Mouse (Mus musculus) CD8-positive naive resting alpha-beta T cell, adult 2 months (primary cell): Measurements from ENCODE around the gene Cnga1.
"Not testable (repeated sequence)": the region's sequence is repeated elsewhere in the genome, so short reads cannot be mapped to it uniquely, and the experiment has no call there.

ENCODE experiments used
- DNase-seq, 2 experiments: peaks; one replicate each; pipeline ENCODE4 v3.0.0; 2022; ENCODE audit warnings: low read depth in 2 of 2, low spot score in 2 of 2

Cnga1 gene

DNA sequence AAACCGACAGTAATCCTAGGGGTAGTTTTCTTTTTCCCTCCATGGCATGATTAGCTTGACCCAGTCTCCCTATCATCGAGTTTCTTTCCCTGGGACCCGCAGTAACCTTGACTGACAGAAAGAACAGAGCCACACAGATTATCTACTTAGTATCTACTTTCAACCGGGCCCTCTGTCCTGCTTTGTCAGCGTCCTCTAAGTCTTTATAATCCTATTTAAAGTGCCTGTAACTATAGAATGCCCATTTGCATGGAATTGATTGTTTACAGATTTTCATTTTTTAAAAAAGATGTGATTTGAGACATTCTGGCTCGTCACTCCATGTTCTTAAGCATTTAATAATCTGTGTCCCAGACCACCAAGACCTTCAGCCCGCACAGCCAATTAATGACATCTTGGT lies 420 bp downstream of the Cnga1 start:
- no peak for DNase-seq

DNA sequence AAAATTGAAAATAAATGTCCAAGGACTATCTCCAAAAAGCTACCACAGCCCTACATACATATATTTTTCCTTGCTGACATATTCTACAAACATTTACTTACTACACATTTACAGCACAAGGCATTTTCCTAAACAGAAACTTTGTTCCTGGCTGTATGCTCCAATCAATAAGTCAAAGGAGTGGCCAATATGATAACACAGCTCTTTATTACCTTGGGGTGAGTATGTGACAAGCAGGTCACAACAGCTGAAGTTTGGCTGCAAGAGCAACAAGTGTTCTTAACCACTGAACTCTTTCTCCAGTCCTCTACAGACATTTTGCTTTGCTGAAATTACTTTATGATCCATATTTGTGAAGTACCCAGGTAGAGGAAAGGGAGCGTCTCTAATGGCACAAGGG lies 4.0 kb downstream of the Cnga1 start:
- no peak for DNase-seq

DNA sequence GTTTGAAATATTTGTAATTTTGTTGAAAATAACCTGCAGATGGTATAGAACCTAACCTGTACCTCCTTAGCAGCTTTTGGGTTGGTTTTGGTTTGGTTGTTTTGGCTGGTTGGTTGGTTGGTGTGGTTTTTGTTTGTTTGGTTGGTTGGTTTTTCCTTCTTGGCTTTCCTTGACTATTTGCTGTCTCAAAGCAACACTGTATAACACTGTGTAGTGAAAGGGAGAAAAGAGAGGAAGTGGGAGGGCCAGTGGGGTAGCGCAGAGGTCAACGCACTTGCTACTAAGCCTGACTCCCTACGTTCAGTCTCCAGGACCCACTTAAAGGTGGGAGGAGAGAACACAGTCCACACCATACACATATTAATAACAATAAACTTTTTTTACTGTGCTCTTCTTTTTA lies 7.5 kb downstream of the Cnga1 start:
- DNase-seq, result peak in 1 of 2 experiments; percentile 18

DNA sequence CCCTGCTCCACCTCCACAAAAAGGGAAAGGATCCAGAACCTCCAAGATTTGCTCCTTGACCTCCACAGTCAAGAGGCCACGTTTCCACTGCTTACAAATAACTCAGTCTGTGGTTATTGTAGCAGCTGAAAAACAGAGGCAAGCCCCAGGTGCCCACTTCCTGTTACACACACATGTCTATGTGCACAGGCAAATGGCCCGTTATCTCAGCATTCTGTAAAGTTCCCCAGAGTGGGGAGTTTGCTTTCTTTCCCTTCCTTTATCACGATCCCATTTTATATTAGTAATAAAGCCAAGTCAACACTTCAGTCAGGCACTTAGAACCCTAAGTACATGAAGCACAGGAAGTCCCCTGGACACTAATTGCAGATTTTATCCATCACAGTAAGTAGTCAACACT lies 8.0 kb downstream of the Cnga1 start:
- peak; percentile 65 to 73 for DNase-seq

DNA sequence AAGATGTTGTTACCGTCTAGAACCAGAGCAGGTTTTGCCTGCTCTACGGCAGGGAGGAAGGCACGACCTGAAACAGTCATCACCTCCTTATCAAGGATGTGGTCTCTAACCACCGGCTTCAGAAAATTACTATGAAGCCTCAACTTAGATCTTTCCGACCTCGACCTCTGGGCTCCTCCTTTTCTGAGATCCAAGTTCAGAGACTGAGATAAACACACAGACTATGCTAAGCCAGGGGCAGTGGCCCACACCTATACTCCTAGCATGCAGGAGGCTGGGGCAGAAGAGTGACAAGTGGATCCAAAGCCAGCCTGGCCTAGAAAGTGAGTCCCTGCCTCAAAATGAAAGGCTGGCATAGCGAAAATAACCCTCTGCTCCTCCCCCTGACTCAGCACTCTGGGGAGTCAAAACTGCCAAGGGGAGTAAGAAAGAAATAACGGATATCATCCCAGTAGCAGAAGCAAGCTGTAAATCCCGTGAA lies 9.2 kb downstream of the Cnga1 start:
- DNase-seq, result peak; percentile 79 to 81

GRCm38 (mm10) chr5:72630026-72630425 lies 14.0 kb downstream of the Cnga1 start:
- no peak for DNase-seq

GRCm38 (mm10) chr5:72621022-72621421 lies 23.1 kb downstream of the Cnga1 start:
- DNase-seq, result peak in 1 of 2 experiments; percentile 21

DNA sequence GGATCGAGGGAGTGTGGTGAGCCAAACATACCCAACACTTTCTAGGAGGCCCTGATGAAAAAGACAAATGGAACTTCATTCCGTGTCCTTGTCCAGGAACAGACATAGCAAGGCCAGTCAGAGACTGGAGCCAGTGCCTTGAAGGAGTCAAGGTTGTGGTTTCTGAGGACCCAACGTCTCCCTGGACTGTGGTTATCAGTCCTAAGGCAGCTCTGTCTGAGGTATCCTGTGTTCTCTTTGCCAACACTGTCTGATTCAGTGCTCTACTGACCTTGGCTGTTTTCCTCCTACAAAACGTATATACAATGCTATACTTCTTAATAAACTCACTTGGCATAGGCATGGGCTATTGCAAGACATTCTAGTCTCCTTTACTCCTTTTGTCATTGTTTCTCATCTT lies 26.7 kb downstream of the Cnga1 start:
- DNase-seq, result no peak

GRCm38 (mm10) chr5:72603138-72603537 lies 40.9 kb downstream of the Cnga1 start:
- DNase-seq, result no peak

DNA sequence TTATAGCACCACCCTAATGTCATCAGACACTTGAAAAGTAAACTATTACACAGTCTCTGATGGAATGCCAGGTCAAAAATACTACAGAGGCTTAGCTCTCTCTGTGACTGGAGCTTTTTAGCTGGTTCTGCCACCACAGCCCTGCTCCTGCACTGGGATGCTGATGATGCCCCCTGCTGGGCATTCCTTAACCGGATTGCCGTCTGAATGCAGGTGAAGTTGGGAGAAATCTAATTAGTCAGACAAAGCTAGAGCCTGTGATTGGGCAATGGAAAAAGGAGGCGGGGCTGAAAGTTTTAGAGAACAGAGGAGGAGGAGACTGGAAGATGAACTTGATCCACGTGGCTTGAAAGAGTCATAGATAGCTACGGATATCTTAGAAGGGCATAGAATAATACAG lies 43.1 kb downstream of the Cnga1 start:
- peak; percentile 29 to 54 for DNase-seq

GRCm38 (mm10) chr5:72587192-72587681 lies 56.8 kb downstream of the Cnga1 start, which contains the start of gene Gm5868:
Gm5868 (minus strand) TSS chr5:72587551.
- no peak for DNase-seq

- not testable (repeated sequence) for DNase-seq
Observed at GRCm38 (mm10) chr5:72586667-72587191, 57.3 kb downstream of the Cnga1 start.

- peak; percentile 23 for DNase-seq
Observed at GRCm38 (mm10) chr5:72586122-72586521, 58.0 kb downstream of the Cnga1 start.

GRCm38 (mm10) chr5:72580970-72581332 lies 63.1 kb downstream of the Cnga1 start, which contains the start of gene Zar1:
Zar1 (minus strand) TSS chr5:72581254.
- DNase-seq, result not testable (repeated sequence)

- DNase-seq, result peak; percentile 6 to 21
Observed at GRCm38 (mm10) chr5:72580088-72580969, 63.7 kb downstream of the Cnga1 start.

DNA sequence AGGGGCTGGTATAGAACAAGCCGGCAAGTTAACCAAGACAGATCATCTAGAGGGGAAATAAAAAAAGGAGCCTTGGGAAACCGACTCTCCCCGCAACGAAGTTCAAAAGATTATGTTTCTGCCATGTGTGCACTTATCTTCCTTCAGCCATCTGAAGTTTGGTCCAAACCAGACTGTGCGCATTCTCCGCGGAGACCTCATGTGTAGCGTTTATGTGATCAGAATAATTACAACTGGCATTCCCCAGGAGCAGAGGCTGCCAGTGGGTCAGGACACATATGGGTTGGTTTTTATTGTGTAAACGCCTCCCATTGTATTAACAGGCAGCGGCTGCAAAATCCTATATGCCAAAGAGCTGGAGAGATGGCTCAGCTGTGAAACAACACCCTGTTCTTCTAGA lies 64.5 kb downstream of the Cnga1 start:
- not testable (repeated sequence) for DNase-seq

- no peak for DNase-seq
Observed at GRCm38 (mm10) chr5:72565621-72566020, 78.5 kb downstream of the Cnga1 start.

- not testable (repeated sequence) for DNase-seq
Observed at GRCm38 (mm10) chr5:72563183-72563582, 80.9 kb downstream of the Cnga1 start.

- no peak for DNase-seq
Observed at GRCm38 (mm10) chr5:72560976-72561628, 83.0 kb downstream of the Cnga1 start.

GRCm38 (mm10) chr5:72559544-72560049 lies 84.5 kb downstream of the Cnga1 start, which contains the start of gene Nfxl1:
Nfxl1 (minus strand) TSS chr5:72559684.
- DNase-seq, result peak; percentile 87 to 90
